Mouse (Mus musculus): ENCODE results near the gene Tcf15.

The Tcf15 gene

GRCm38 (mm10) chr2:152176659-152177058, 33.3 kb downstream of the Tcf15 start:
- DNase-seq: no peak

DNA sequence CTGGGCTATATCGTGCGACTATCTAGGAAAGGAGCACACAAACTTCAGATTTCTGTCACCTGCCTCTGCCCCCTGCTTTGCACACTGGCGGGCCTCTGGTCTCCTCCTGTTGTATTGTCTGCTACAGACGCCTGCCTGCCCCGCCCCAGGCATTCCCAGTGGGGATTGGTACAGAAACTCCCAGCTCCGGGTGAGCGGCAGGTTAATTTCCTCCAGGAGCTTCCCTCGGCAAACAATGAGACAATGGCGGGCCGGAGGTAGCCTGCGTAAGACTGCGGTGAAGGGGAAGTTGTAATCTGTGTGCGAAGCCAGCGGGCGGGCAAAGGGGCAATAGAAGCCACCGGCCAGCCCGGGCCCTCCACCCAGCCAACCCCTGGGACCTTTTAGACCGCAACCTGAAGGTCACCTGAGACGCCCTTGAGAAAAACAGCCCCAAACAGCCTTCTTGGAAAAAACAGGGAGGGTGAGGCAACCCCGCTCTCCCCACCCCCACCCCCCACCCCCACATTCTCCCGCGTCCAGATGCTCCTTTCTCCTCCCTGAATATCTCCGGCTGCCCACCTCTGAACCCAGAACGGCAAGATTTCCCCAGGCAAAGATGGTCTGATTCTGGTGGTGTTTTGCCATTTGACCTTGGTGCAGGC, 33.9 kb downstream of the Tcf15 start:
- peak; percentile 80 for DNase-seq

GRCm38 (mm10) chr2:152177806-152178170, 34.4 kb downstream of the Tcf15 start:
- DNase-seq: no peak

GRCm38 (mm10) chr2:152178345-152178744, 35.0 kb downstream of the Tcf15 start:
- no peak for DNase-seq

- no peak for DNase-seq
Measured at GRCm38 (mm10) chr2:152179301-152179700, 35.9 kb downstream of the Tcf15 start.

DNA sequence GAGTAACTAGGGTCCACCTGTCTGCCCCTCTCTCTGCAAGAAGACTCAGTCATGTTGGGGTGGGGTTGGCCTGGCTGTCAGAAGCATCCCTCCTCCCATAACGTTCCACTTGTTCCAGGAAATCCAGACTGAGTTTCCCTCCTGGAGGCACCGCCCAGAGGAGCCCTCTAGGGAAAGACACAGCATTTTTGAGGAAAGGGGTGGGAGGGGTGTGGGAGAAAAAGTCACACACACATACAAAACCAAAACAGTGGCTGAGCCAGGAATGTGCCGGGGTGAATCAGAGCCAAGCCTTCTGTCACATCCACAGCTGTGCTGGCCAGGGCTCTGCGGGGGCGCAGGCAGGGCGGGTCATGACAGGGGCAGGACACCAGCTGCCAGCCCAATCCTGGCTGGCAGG, 37.0 kb downstream of the Tcf15 start:
- peak; percentile 89 for DNase-seq

DNA sequence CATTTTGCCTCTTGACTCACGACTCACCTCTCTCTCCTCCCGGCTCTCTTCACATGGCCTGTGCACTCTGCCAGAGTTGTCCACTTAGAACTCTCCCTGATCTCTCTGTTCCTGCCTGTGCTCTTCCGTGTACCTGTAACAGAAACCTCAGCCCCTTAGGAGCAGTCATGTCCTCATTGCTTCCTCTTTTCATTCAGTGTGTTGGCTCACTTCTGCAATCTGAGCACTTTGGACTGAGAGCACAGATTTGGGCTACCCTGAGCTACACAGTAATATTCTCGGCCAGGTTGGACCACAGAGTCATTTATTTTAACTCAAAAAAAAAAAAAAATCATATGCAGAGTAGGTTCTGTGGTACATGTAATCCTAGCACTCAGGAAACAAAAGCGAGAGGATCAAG, 43.8 kb downstream of the Tcf15 start:
- no peak for DNase-seq

DNA sequence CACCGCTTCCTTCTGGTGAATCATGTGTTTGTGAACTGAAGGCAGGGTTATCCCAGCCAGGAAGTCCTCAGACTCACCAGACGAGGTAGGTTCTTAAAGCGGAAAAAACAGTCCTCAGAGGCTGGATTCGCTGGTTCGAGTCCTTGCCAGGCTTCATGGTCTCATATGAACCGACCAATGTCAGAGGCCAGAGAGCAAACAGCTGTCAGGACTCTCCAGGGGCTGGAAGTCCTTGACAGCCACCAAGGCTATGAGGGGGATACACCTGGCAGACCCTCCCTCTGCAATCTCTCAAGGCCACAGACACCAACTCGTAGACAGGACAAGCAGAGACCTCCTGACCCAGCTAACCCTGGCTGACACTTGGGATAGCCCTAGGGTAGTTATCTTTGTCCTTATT, 45.9 kb downstream of the Tcf15 start:
- no peak for DNase-seq

DNA sequence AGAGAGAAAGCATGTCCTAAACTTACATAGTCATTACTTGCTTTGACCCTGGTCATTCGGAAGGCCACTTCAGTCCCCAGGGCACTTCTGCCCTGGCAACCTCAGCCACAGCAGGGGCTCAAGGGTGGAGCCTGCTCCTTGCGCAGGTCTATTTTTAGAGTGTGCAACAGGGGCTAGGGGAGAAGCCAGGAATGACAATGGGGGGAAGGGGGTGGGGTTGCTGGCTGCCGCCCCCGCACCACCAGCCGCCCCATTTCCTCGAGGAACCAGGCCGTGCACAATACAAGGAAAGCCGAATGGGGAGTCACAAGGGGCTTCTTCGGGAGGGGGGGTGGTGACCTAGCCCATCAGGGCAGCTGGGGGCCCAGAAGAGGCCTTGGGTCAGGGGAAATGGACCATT, 46.3 kb downstream of the Tcf15 start:
- DNase-seq: peak; percentile 48

DNA sequence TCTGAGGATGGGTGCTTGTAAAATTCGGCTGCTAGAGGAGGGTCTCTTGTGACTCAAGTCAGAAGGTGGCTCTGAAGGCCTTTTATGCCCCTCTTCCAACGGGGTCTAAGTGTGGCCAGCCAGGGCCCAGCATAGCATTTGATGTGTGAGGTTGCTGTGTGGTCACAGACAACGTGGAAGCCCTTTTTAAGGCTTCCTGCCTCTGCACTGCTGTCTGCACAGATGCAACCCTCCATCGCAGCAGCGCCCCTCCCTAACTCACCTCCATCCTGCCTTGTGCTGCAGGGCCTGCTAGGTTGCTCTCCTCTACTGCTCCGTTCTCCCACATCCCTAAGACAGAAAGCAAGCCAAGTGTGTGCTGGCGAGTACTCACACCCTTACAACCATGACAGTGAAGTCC, 46.8 kb downstream of the Tcf15 start:
- DNase-seq: no peak

- no peak for DNase-seq
Measured at GRCm38 (mm10) chr2:152192591-152193345, 49.4 kb downstream of the Tcf15 start.

DNA sequence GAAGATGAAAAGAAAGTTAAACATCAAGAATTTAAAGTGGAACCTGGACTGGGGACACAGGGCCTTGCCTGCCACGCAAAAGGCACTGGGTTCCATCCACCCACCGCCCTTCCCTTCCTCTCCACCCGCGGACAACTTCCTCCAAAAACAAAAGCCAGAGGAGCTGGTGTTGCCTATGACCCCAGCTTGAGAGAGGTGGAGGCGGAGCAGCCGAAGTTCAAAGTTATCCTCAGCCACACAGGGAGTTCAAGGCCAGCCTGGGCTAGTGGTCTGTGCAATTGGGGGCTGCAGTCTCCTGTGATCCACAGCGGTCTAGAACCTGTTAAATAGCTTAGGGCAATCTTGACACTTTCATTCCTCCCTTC, 50.0 kb downstream of the Tcf15 start:
- DNase-seq: no peak

DNA sequence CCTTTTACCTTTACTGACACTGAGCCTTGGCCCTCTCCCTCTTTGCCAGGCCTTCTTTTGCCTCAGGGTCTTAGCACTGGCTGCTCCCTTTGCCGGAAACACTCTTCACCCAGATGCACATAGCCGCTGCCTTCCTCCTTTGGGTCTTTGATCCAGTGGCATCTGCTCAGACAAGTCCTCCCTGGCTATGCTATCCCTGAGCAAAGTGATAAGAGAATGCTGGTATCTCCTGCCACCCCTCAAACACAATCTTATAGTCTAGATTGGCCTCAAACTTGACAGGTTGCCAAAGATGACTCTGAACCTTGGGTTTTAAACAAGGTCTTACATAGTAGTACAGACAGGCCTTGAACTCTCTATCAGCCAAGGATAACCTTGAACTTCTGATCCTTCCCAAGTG, 51.2 kb downstream of the Tcf15 start:
- DNase-seq: no peak

GRCm38 (mm10) chr2:152196896-152197295, 53.5 kb downstream of the Tcf15 start:
- DNase-seq: no peak

GRCm38 (mm10) chr2:152197301-152197712, 53.9 kb downstream of the Tcf15 start:
- DNase-seq: peak; percentile 77
